Mouse (Mus musculus): ENCODE measurements at regions not wholly inside any gene's neighbourhood (a gene's known extent, or its start where the extent isn't known, plus 50 kb on each side); places are given as distances from the start of the nearest gene placed in this dataset.
A peak's percentile ranks its signal among the peaks of the same experiment; 100 is the strongest.

- DNase-seq (ENCODE audit: low spot score): no peak
Measured at GRCm38 (mm10) chr7:37342613-37343012, 430.8 kb downstream of the Zfp536 start.

DNA sequence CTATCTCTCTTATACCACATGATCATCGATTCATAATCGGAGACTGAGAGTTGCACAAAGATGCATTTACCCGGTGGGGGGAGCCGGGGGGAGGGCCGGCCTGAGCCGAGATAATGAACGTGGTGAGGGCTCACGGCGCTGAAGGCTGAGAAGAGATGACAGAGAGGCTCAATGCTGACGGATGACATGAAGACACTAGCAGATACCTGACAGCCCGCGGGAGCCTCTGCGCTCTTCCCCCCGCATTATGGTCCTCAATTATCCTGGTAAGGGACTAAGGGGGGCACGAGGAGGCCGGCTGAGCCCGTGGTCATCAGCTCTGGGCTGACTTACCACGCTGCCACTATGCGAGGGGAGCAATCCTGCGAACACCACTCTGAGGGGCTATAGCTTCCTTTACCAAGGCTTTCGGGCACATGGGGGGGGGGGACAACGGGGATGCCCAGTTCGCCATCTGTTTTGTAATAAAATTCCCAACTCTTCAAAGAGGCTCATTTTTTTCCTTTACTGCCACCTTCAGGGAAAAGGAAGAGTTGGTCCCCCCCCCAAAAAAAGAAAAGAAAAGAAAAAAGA lies 430.3 kb downstream of the Zfp536 start:
- DNase-seq (ENCODE audit: low spot score): no peak

DNA sequence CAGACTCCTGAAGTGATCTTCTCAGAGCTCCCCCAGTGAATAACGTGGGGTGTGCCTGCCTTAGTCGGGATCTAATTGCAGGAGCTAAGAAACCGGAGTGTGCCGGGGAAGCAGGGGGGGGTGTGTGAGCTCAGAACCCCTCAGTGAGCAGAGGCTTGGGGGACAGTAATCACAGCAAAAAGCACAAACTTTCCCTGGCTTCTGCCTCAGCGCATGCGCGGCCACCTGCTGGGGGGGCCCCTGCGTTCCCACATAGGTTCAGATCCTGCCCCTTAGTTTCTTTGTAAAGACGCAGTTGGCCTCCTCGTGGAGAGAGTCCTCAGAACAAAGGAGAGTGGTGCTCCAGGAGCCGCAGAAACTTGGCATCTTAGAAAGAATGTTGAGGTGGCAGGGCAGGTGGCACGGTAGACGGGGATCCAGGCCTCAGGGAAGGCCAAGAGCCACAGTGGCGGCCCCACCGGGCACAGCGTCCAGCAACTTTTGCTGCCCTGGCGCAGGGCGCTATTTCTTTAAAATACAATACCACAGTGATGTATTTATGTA lies 429.7 kb downstream of the Zfp536 start:
- DNase-seq (ENCODE audit: low spot score): no peak

GRCm38 (mm10) chr7:37346041-37346440 lies 427.4 kb downstream of the Zfp536 start:
- DNase-seq (ENCODE audit: low spot score): no peak

DNA sequence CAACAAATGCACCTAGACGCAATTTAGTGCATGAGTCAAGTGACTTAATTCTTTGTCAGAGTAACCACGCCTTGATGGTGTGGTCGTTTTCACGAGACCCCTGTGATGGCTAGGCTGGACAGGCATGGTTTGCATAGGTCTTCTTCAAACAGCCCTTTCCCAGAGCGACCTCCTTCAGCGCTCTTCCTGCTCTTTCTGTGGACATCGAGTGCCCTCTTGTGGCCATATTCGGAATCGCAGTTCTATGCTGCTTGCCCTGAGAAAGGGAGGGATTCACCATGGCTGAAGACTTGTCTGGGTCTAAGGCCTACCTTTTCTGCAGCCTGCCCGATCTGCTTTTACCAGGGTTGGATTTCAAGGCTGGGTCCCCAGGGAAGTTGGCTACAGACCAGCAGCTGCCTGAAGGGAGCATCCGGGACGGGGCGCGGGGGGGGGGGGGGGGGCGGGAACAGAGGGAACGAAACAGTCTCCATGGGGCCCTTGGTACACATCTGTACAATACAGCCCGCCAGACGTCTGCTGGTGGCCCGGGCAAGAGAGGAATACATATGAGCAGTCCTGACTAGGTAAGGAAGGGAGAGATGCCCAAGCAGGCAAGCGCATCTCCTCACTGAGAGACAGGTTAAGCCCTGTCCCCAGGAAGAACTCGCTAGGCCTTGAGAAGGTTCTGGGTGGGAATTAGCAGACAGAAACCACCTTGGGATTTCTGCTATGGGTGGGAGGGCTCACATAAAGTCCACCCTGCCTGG lies 415.6 kb downstream of the Zfp536 start:
- peak; percentile 75 for DNase-seq (ENCODE audit: low spot score)

- no peak for DNase-seq (ENCODE audit: low spot score)
Measured at GRCm38 (mm10) chr7:37358492-37358891, 414.9 kb downstream of the Zfp536 start.

GRCm38 (mm10) chr7:37359473-37359872 lies 414.0 kb downstream of the Zfp536 start:
- no peak for DNase-seq (ENCODE audit: low spot score)

- DNase-seq (ENCODE audit: low spot score): no peak
Measured at GRCm38 (mm10) chr7:37360171-37360570, 413.3 kb downstream of the Zfp536 start.

DNA sequence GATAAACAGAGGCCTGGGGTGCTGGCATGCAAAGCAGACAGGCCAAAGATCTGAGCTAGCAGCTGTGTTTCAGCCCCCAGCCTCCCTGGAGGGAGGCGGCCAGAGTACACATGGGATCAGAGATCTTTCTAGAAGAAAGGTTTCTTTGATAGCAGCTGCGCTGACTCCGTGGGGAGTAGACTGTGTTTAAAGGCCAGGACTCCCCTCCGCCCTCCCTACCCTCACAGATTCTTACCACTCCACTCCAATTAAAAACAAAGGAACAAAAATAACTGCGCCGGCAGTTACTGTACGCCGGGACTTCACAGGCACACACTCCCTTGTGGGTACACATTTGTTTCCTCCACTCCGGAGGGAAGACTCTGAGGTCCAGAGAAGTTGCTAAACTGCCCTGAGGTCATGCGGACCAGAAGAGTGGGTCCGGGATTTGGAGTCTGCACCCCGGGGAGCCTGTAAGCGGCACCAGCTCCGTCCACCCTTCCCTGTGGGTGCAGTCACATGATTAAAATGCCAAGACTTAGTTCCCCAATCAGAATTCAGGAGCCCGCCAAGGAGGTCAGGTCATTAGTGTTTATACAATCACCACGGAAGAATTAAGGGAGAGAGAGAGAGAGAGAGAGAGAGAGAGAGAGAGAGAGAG lies 411.5 kb downstream of the Zfp536 start:
- DNase-seq (ENCODE audit: low spot score): no peak

DNA sequence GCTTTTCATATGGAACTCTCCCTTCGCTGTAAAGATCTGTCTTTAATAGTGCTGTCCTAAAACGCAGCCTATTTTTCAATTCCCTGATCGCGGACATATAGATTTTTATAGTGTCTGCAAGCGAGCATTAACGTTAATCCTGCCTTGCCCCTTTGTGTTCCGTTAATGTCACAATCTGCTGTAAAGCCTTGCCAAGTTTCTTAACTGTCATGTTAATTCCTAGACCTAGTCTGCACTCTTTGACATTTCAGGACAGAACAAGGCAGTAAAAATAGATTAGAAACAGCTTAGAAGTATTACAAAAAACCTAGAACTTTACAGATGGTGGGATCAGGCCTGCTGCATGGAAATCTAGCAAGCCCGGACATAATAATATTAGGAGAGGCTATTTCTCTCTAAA lies 410.6 kb downstream of the Zfp536 start:
- no peak for DNase-seq (ENCODE audit: low spot score)

GRCm38 (mm10) chr7:37363629-37364175 lies 409.7 kb downstream of the Zfp536 start:
- DNase-seq (ENCODE audit: low spot score): no peak

DNA sequence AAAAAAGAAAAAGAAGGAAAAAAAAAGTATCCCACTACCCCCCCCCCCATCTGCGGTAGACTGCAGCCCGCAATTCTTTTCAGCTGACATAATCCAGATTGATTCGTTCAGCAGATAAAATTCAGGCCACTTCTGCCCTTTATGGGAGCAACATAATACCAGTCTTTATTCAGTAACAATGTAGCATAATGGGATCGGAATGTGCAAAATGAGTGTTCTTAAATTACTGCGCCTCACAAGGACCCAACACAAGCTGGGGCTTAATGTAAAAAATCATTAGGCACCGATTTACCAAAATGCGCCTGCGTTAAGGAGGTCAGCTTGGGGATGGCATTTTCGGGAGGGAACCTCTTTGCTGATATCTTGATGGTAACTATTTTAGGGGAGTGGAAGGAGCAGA lies 409.2 kb downstream of the Zfp536 start:
- no peak for DNase-seq (ENCODE audit: low spot score)

- no peak for DNase-seq (ENCODE audit: low spot score)
Measured at GRCm38 (mm10) chr7:37366006-37366405, 407.4 kb downstream of the Zfp536 start.

DNA sequence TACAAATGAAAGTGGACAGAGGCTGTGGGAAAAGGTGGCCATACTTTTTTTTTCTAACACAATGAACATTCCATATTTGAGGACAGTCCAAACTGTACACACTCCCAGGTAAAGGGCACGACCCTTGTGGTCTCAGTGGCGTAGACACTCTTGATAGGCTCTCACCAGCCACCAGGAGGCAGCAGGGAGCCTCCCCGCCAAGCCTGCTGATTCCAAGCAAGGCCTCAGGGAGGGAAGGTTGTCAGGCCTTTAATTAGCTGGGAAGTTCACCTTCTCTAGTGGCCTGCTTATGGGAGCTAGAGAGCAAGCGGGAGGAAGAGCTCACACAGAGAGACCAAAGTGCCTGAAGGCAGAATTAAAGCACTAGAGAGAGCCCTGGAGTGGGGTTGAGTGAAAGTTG lies 403.7 kb downstream of the Zfp536 start:
- no peak for DNase-seq (ENCODE audit: low spot score)

GRCm38 (mm10) chr7:37373864-37374263 lies 399.6 kb downstream of the Zfp536 start:
- peak; percentile 38 for DNase-seq (ENCODE audit: low spot score)

DNA sequence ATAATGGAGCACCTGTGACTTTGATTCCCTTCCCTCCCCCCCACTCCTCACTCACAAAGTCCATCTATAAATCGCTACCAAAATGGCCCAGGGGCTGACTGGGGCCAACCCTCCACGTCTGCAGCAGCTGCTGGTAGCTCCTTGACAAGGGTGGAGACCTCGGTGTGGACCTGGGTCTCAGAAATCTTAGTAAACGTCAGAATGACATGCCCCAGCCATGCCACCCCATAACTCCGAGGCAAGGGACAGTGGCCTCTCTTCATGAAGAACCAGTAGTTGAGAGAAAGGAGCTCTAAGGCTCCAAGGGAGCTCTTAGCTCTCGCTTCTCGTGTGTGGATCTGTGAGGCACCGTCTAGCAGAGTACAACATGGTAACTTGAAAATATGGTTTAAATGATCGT lies 398.4 kb downstream of the Zfp536 start:
- no peak for DNase-seq (ENCODE audit: low spot score)

GRCm38 (mm10) chr7:37375591-37375990 lies 397.9 kb downstream of the Zfp536 start:
- no peak for DNase-seq (ENCODE audit: low spot score)

- DNase-seq (ENCODE audit: low spot score): no peak
Measured at GRCm38 (mm10) chr7:37376207-37376606, 397.2 kb downstream of the Zfp536 start.

DNA sequence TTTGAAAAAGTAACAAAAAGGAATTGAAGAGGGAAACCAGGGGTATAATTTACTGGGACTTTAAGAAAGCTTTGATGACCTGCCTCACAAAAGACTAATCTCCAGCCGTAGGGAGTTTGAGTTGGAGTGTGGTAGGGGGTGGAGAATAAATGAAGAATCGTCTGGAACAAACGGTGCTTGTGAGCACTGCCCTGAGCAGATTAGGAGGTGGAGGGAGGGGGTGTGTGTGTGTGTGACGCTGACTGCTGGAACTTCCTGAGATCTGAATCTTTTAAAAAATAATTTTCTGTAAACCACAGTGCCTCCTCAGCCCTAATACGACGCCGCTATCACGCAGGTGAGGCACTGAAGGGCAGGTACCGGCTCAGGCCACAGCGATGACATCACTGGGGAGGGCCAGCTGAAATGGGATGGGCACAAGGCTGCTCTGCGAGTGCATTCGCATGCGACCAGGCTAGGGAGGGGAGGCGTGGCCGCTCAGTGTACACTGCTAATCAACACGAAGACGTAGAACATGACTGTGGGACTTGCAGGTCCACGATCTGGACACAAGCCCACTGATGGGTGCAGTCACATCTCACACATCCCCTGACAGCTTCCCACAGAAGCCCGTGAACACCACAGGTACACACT lies 395.4 kb downstream of the Zfp536 start:
- no peak for DNase-seq (ENCODE audit: low spot score)

GRCm38 (mm10) chr7:37387871-37388270 lies 385.6 kb downstream of the Zfp536 start:
- DNase-seq (ENCODE audit: low spot score): no peak

GRCm38 (mm10) chr7:37388843-37389702 lies 384.4 kb downstream of the Zfp536 start:
- DNase-seq (ENCODE audit: low spot score): no peak
